Mouse (Mus musculus): ENCODE results near the gene Wdfy1. TPM values are rescaled to one million over a fixed set of nuclear protein-coding genes. Genes with fewer than 3 reads are reported as not detected.
A peak's percentile ranks its signal among the peaks of the same experiment; 100 is the strongest.

The Wdfy1 gene
- total RNA-seq, 2 experiments from 2014 or later = 21.9 to 29.2 TPM

- intact Hi-C loops (cut with DNase I) = loop anchor here (5.0 kb wide), 1 partner anchor 49 kb away; no protein-coding TSS in a partner anchor
- peak; percentile 82 to 86 for DNase-seq
These were observed 14.6 kb downstream of the Wdfy1 start for GRCm38 (mm10) chr1:79761106-79761916.

DNA sequence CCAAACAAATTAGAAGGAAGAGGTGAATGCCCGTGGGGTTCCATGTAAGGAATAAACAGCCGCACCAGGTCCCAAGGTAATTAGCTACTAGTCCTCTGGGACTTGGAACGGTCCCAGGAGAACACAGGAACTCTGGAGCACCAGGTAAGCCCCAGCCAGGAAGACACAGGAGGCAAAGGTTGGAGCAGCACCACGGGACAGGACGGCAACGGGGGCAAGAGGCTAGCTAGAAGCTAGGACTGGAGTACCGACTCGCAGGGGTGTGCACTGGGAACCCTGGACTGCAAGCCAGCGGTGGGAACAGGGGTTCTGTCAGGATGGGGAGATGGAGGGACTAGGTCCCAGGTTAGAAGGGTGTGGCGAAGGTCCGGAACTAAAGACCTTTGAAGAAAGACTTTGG lies 15.3 kb downstream of the Wdfy1 start:
- intact Hi-C loops (cut with DNase I) = loop anchor here (5.0 kb wide), 1 partner anchor 48 kb away; no protein-coding TSS in a partner anchor
- DNase-seq = peak in 1 of 2 experiments; percentile 23

DNA sequence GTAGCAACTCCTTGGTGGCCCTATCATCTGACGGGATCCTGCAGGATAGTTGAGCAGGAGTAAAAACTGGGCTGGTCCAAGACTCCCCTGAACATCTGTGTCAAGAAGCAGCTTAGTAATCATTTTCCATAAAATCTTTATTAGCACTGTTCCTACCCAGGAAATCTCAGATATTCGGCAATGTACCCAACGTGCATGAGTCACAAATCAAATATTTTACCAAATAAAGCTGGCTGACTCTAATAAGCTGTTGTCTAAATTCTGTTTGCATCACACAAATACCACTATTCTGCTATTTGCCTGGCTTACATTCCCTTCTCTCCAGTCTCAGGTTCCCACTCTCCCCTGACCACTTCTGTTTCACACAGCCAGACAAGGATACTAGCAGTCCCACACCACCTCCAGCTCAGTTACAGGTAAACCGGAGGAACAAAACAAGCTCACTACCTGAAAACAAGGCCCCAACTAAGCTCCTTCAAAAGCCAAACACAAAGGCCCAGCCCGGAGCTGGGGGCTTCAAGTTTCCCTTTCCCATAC lies 16.4 kb downstream of the Wdfy1 start:
- no peak for DNase-seq
- intact Hi-C loops (cut with DNase I) = loop anchor here (2.0 kb wide), 1 partner anchor 17 kb away; no protein-coding TSS in a partner anchor

GRCm38 (mm10) chr1:79759006-79759405 lies 16.9 kb downstream of the Wdfy1 start:
- intact Hi-C loops (cut with DNase I) = loop anchor here (2.0 kb wide), 1 partner anchor 16 kb away; no protein-coding TSS in a partner anchor
- DNase-seq = no peak

- intact Hi-C loops (cut with DNase I) = no loop called here
These were observed 18.3 kb downstream of the Wdfy1 start for GRCm38 (mm10) chr1:79757597-79757996.

GRCm38 (mm10) chr1:79757161-79757560 lies 18.8 kb downstream of the Wdfy1 start:
- peak; percentile 45 to 54 for DNase-seq
- intact Hi-C loops (cut with DNase I) = no loop called here

More at GRCm38 (mm10) chr1:79757597-79757996, 18.3 kb downstream of the Wdfy1 start:
- no peak for DNase-seq

- intact Hi-C loops (cut with DNase I) = no loop called here
- no peak for DNase-seq
These were observed 19.5 kb downstream of the Wdfy1 start for GRCm38 (mm10) chr1:79756417-79756816.

GRCm38 (mm10) chr1:79755376-79755775 lies 20.6 kb downstream of the Wdfy1 start:
- DNase-seq = no peak
- intact Hi-C loops (cut with DNase I) = no loop called here

DNA sequence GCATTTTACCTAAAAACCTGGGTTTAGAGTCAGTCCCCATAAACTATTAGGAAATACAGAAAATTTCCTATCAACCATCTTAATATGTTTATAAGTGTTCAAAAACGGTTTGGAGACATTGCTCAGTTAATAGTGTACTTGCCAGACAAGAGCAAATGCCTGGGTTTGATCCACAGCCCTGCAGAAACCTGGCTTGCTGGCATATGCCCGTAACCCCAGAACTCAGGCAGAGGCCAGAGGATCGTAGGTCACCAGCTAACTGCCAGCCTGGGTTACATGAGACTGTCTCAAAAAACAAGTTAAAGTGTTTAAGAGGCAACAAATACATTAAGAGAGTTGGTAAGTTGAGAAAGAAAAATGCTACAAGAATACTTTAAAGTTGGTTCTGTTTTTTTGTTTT lies 21.0 kb downstream of the Wdfy1 start:
- no peak for DNase-seq
- intact Hi-C loops (cut with DNase I) = no loop called here

GRCm38 (mm10) chr1:79753456-79753855 lies 22.5 kb downstream of the Wdfy1 start:
- intact Hi-C loops (cut with DNase I) = no loop called here
- no peak for DNase-seq

GRCm38 (mm10) chr1:79752714-79753340 lies 23.1 kb downstream of the Wdfy1 start:
- no peak for DNase-seq

DNA sequence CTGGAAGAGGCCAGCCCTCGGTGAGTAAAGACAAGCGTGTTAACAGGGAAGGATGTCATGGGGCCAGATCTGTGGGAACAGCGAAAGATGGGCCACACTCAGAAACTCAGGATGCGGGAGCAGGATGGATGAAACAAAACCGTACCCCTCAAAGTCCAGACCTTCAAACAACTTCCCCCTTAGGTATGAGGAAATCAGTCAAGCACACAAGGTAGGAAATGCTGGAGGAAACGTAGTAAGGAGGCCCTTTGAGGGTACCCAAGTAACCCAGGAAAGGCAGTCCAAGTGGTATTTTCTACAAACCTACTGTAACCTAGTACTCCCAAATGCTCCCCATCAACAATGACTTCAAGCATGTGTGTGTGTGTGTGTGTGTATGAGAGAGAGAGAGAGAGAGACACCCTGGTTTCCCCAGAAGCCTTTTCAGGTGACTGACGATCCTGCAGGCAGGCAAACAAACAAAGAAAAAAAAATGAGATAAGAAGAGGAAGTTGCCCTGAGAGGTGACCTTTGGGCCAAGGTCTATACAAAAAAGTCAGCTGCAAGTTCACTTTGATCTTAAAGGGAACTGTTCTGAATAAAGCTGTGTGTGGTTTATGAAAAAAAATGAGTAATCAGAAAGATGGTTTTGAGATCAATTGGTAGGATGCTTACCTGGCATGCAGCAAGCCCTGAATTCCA lies 23.8 kb downstream of the Wdfy1 start:
- intact Hi-C loops (cut with DNase I) = no loop called here
- DNase-seq = no peak

More at GRCm38 (mm10) chr1:79752714-79753340, 23.1 kb downstream of the Wdfy1 start:
- intact Hi-C loops (cut with DNase I) = no loop called here

- DNase-seq = peak; percentile 38 to 45
- intact Hi-C loops (cut with DNase I) = no loop called here
These were observed 24.8 kb downstream of the Wdfy1 start for GRCm38 (mm10) chr1:79751186-79751585.

- peak; percentile 82 to 87 for DNase-seq
- intact Hi-C loops (cut with DNase I) = no loop called here
These were observed 29.9 kb downstream of the Wdfy1 start for GRCm38 (mm10) chr1:79746056-79746455.

- intact Hi-C loops (cut with DNase I) = loop anchor here (2.0 kb wide), 1 partner anchor 15 kb away; no protein-coding TSS in a partner anchor
- no peak for DNase-seq
These were observed 32.6 kb downstream of the Wdfy1 start for GRCm38 (mm10) chr1:79743385-79743784.

DNA sequence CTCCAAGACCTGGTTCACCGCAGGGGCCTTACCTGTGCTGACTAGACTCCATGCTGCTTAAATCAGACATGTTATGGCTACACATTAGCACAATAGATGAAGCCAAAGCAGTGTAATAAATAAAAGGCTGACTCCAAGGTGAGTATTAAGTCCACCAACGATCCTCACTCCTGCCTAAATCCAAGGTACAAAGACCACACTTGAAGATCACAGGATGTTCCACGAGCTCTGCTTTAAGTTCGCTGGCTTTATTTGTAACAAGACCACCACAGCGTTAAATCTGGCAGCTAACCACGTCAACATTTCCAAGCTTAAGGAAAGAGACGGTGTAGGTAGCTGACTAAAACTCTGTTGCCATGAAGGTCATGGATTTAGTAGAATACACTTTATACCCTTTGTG lies 33.0 kb downstream of the Wdfy1 start:
- no peak for DNase-seq
- intact Hi-C loops (cut with DNase I) = loop anchor here (2.0 kb wide), 1 partner anchor 16 kb away; no protein-coding TSS in a partner anchor

- intact Hi-C loops (cut with DNase I) = no loop called here
- no peak for DNase-seq
These were observed 34.9 kb downstream of the Wdfy1 start for GRCm38 (mm10) chr1:79741002-79741401.

DNA sequence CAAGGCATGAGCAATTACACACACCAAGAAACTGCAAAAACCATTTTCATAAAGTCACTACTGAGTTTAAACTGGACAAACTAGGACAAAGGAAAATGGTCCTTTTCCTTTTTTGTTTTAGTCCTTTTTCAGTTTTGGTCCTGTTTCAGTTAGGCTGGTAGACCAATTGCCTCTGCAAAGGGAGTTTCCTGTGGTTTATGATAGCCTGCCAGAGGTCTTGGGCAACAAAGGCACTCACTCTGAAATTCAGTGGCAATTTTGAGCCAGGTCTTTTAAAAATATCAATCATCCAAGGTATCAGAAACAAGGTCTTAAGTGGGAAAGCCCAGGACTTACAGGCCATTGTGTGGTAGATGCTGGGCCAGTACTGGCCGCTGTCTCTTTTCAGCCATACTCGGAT lies 36.2 kb downstream of the Wdfy1 start:
- intact Hi-C loops (cut with DNase I) = no loop called here
- no peak for DNase-seq

DNA sequence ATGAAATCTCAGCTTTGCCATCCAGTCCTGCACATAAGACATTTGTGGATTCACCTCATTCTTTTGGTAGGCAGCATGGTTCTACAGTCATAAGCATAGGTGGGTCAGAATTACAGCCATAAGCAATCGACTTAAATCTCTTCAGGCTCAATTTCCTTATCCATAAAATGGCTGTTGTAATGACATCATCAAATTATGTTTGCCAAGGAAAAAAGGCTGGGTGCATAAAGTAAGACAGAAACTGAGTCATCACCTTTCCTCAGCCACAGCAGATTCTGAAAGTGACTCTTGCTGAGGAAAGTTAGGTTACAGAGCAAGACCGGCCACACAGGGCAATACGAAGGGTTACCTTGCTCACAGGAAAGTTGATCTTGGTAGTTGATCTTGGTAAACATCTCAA lies 39.5 kb downstream of the Wdfy1 start:
- intact Hi-C loops (cut with DNase I) = no loop called here
- no peak for DNase-seq

- intact Hi-C loops (cut with DNase I) = no loop called here
These were observed 41.1 kb downstream of the Wdfy1 start for GRCm38 (mm10) chr1:79734794-79735193.

More at GRCm38 (mm10) chr1:79734794-79735193, 41.1 kb downstream of the Wdfy1 start:
- no peak for DNase-seq

Data from heart, postnatal 10 days (tissue).